Mouse (Mus musculus) stomach, embryonic 16.5 days (tissue): ENCODE measurements around the gene G6pc. TPM values are rescaled to one million over a fixed set of nuclear protein-coding genes. Genes with fewer than 3 reads are reported as not detected.

Experiments used
- ATAC-seq: fragments of 200-750 bp; cut with Nextera tagmentation; 2 replicates; pipeline ENCODE4 v1.8.0; 2017; ENCODE audit warnings: moderate number of reproducible peaks, moderate TSS enrichment; ENCODE audit not compliant: insufficient read depth, low FRiP score
- H3K27ac ChIP-seq: fragments of 300-500 bp; sonication (generic); 2 replicates; pipeline ENCODE4 v1.5.1; 2014; ENCODE audit warnings: low read length
- H3K27me3 ChIP-seq: fragments of 300-500 bp; sonication (generic); 2 replicates; pipeline ENCODE4 v1.6.1; 2014; ENCODE audit warnings: low read length, control low read depth, mixed read lengths; ENCODE audit not compliant: control insufficient read depth, insufficient read depth
- H3K36me3 ChIP-seq: fragments of 300-500 bp; sonication (generic); 2 replicates; pipeline ENCODE4 v1.6.1; 2014; ENCODE audit warnings: low read length; ENCODE audit not compliant: control insufficient read depth, insufficient read depth
- H3K4me1 ChIP-seq: fragments of 300-500 bp; sonication (generic); 2 replicates; pipeline ENCODE4 v1.6.1; 2014; ENCODE audit warnings: low read length, control low read depth, mixed read lengths; ENCODE audit not compliant: control insufficient read depth, insufficient read depth
- H3K4me2 ChIP-seq: fragments of 300-500 bp; sonication (generic); 2 replicates; pipeline ENCODE4 v1.6.1; 2014; ENCODE audit warnings: low read depth, low read length, mixed read lengths
- H3K4me3 ChIP-seq: fragments of 300-500 bp; sonication (generic); replicated peaks from 2 replicates; pipeline ENCODE4 v1.5.1; 2014; ENCODE audit warnings: mild to moderate bottlenecking, low read length
- H3K9ac ChIP-seq: fragments of 300-500 bp; sonication (generic); 2 replicates; pipeline ENCODE4 v1.6.1; 2014; ENCODE audit warnings: low read length
- H3K9me3 ChIP-seq: fragments of 300-500 bp; sonication (generic); replicated peaks from 2 replicates; pipeline ENCODE4 v1.6.1; 2016; ENCODE audit warnings: low read length, control low read depth; ENCODE audit not compliant: control insufficient read depth
- WGBS: fragments of 180-500 bp; shearing (Covaris S2); extraction: QIAGEN DNeasy Blood & Tissue Kit; methylation state at CpG from one replicate; pipeline ENCODE4 v1.1.7; 2014; 5-methylcytosine and 5-hydroxymethylcytosine counted together
- polyA plus RNA-seq: library from polyadenylated mRNA; unstranded; fragments of >200 nt; fragmentation: Nextera tagmentation; extraction: Ambion mirVana; gene quantifications from 2 replicates; pipeline ENCODE4 v1.2.1, GENCODE M21; 2015

G6pc gene
- polyA plus RNA-seq, 1 experiment from 2014 or later, result 0.09 TPM

GRCm38 (mm10) chr11:101351100-101351720 is 16.2 kb upstream of the G6pc start:
- no peaks in the 10 kb centered on the region for H3K9me3 ChIP-seq
- no peak overlapping the region for H3K4me2 ChIP-seq
- WGBS, result 44% methylated on average over 11 of the region's 11 CpGs
- no peaks in the 10 kb centered on the region for H3K36me3 ChIP-seq
- no peaks in the 10 kb centered on the region for H3K4me1 ChIP-seq
- ATAC-seq, result no peak
- H3K4me3 ChIP-seq, result no peak overlapping the region
- no peak overlapping the region for H3K9ac ChIP-seq
- no peaks in the 10 kb centered on the region for H3K27me3 ChIP-seq
- no peak overlapping the region for H3K27ac ChIP-seq

GRCm38 (mm10) chr11:101351721-101352111 is 15.6 kb upstream of the G6pc start:
- H3K9ac ChIP-seq, result no peak overlapping the region
- ATAC-seq, result no peak

GRCm38 (mm10) chr11:101353436-101353835 is 13.9 kb upstream of the G6pc start:
- 86% methylated on average over 12 of the region's 12 CpGs for WGBS
- no peak overlapping the region for H3K9ac ChIP-seq
- H3K27me3 ChIP-seq, result no peaks in the 10 kb centered on the region
- H3K27ac ChIP-seq, result no peak overlapping the region
- ATAC-seq, result no peak
- no peak overlapping the region for H3K4me3 ChIP-seq
- no peaks in the 10 kb centered on the region for H3K9me3 ChIP-seq
- no peak overlapping the region for H3K4me2 ChIP-seq
- no peaks in the 10 kb centered on the region for H3K4me1 ChIP-seq
- H3K36me3 ChIP-seq, result no peaks in the 10 kb centered on the region

More at GRCm38 (mm10) chr11:101351721-101352111, 15.6 kb upstream of the G6pc start:
- Histone ChIP-seq H3K4me3 (no peak overlapping the region), H3K4me2 (no peak overlapping the region), H3K27me3 (no peaks in the 10 kb centered on the region), H3K27ac (no peak overlapping the region), H3K36me3 (no peaks in the 10 kb centered on the region), H3K4me1 (no peaks in the 10 kb centered on the region), H3K9me3 (no peaks in the 10 kb centered on the region)
- WGBS, result 46% methylated on average over 3 of the region's 3 CpGs

GRCm38 (mm10) chr11:101354438-101355010 is 12.8 kb upstream of the G6pc start:
- H3K4me3 ChIP-seq, result no peak overlapping the region
- 83% methylated on average over 5 of the region's 5 CpGs for WGBS
- no peaks in the 10 kb centered on the region for H3K9me3 ChIP-seq
- no peak for ATAC-seq
- no peak overlapping the region for H3K9ac ChIP-seq
- no peak overlapping the region for H3K4me2 ChIP-seq
- no peaks in the 10 kb centered on the region for H3K4me1 ChIP-seq
- no peaks in the 10 kb centered on the region for H3K36me3 ChIP-seq
- H3K27me3 ChIP-seq, result no peaks in the 10 kb centered on the region
- no peak overlapping the region for H3K27ac ChIP-seq

- no peaks in the 10 kb centered on the region for H3K4me1 ChIP-seq
- no peaks in the 10 kb centered on the region for H3K36me3 ChIP-seq
- H3K9me3 ChIP-seq, result no peaks in the 10 kb centered on the region
- no peak overlapping the region for H3K27ac ChIP-seq
- no peak overlapping the region for H3K9ac ChIP-seq
- no peak overlapping the region for H3K4me3 ChIP-seq
- no peak for ATAC-seq
- no peak overlapping the region for H3K4me2 ChIP-seq
- 88% methylated on average over 2 of the region's 2 CpGs for WGBS
- H3K27me3 ChIP-seq, result no peaks in the 10 kb centered on the region
These were observed 11.4 kb upstream of the G6pc start for GRCm38 (mm10) chr11:101355916-101356315.

GRCm38 (mm10) chr11:101357505-101358182 is 9.7 kb upstream of the G6pc start:
- Histone ChIP-seq H3K27ac (no peak overlapping the region), H3K27me3 (no peaks in the 10 kb centered on the region), H3K4me2 (no peak overlapping the region), H3K36me3 (no peaks in the 10 kb centered on the region), H3K9ac (no peak overlapping the region), H3K4me3 (no peak overlapping the region), H3K4me1 (no peaks in the 10 kb centered on the region), H3K9me3 (no peaks in the 10 kb centered on the region)
- ATAC-seq, result no peak
- WGBS, result 70% methylated on average over 3 of the region's 3 CpGs

- H3K27me3 ChIP-seq, result no peaks in the 10 kb centered on the region
- no peak overlapping the region for H3K4me2 ChIP-seq
- ATAC-seq, result no peak
- no peaks in the 10 kb centered on the region for H3K36me3 ChIP-seq
- H3K4me3 ChIP-seq, result no peak overlapping the region
- WGBS, result 67% methylated on average over 9 of the region's 9 CpGs
- no peaks in the 10 kb centered on the region for H3K4me1 ChIP-seq
- H3K9ac ChIP-seq, result no peak overlapping the region
- no peaks in the 10 kb centered on the region for H3K9me3 ChIP-seq
- H3K27ac ChIP-seq, result no peak overlapping the region
These were observed 7.6 kb upstream of the G6pc start for GRCm38 (mm10) chr11:101359776-101360175.

- H3K4me1 ChIP-seq, result no peaks in the 10 kb centered on the region
- H3K9me3 ChIP-seq, result no peaks in the 10 kb centered on the region
- H3K27ac ChIP-seq, result no peak overlapping the region
- 36% methylated on average over 3 of the region's 3 CpGs for WGBS
- no peak overlapping the region for H3K9ac ChIP-seq
- no peaks in the 10 kb centered on the region for H3K36me3 ChIP-seq
- no peak for ATAC-seq
- no peak overlapping the region for H3K4me3 ChIP-seq
- no peak overlapping the region for H3K4me2 ChIP-seq
- no peaks in the 10 kb centered on the region for H3K27me3 ChIP-seq
These were observed 6.7 kb upstream of the G6pc start for GRCm38 (mm10) chr11:101360651-101361113.

- ATAC-seq, result no peak
These were observed 2.8 kb upstream of the G6pc start for GRCm38 (mm10) chr11:101364531-101364931.

More at GRCm38 (mm10) chr11:101364531-101364931, 2.8 kb upstream of the G6pc start:
- Histone ChIP-seq H3K9me3 (no peaks in the 10 kb centered on the region), H3K27me3 (no peaks in the 10 kb centered on the region), H3K36me3 (no peaks in the 10 kb centered on the region), H3K4me1 (no peaks in the 10 kb centered on the region), H3K9ac (no peak overlapping the region), H3K4me3 (no peak overlapping the region), H3K27ac (no peak overlapping the region), H3K4me2 (no peak overlapping the region)
- WGBS, result 47% methylated on average over 5 of the region's 5 CpGs
